Mouse (Mus musculus) liver, embryonic 14.5 days (tissue): ENCODE results near the gene Olfr541. TPM values are rescaled to one million over a fixed set of nuclear protein-coding genes. Genes with fewer than 3 reads are reported as not detected.
"Not testable (repeated sequence)": the region's sequence is repeated elsewhere in the genome, so short reads cannot be mapped to it uniquely, and the experiment has no call there.

Experiments
- ATAC-seq: fragments of 200-750 bp; cut with Nextera tagmentation; 2 replicates; pipeline ENCODE4 v1.8.0; 2017; ENCODE audit warnings: moderate number of reproducible peaks, mild to moderate bottlenecking, moderate library complexity; ENCODE audit not compliant: insufficient read depth
- DNase-seq, 3 experiments: peaks; one replicate each; pipeline ENCODE4 v3.0.0-alpha.2; 2012 to 2013; ENCODE audit warnings: low read depth in 3 of 3, low spot score in 3 of 3
- H3K27ac ChIP-seq: fragments of 300-500 bp; sonication (generic); 2 replicates; pipeline ENCODE4 v1.5.1; 2014; ENCODE audit warnings: moderate library complexity, mild to moderate bottlenecking, control low read depth, inconsistent platforms
- H3K27me3 ChIP-seq: fragments of 300-500 bp; sonication (generic); 2 replicates; pipeline ENCODE4 v1.6.1; 2014; ENCODE audit warnings: mild to moderate bottlenecking, low read length, moderate library complexity; ENCODE audit not compliant: control insufficient read depth, insufficient read depth
- H3K36me3 ChIP-seq: fragments of 300-500 bp; sonication (generic); replicated peaks from 2 replicates; pipeline ENCODE4 v1.6.1; 2014; ENCODE audit warnings: low read depth; ENCODE audit not compliant: control insufficient read depth, insufficient read depth
- H3K4me1 ChIP-seq, 2 experiments: fragments of 200-500 bp in 1 of 2; fragments of 300-500 bp in 1 of 2; sonication (generic) in 1 of 2; replicated peaks; 2 replicates each; pipeline ENCODE4 v1.6.1; 2012 to 2014; ENCODE audit warnings: antibody characterized with exemption in 1 of 2, inconsistent platforms in 1 of 2, low read length in 1 of 2; ENCODE audit not compliant: control insufficient read depth in 2 of 2, insufficient read depth in 2 of 2
- H3K4me2 ChIP-seq: fragments of 300-500 bp; sonication (generic); 2 replicates; pipeline ENCODE4 v1.6.1; 2014; ENCODE audit warnings: low read depth, mild to moderate bottlenecking, control low read depth, moderate library complexity
- H3K4me3 ChIP-seq, 2 experiments: fragments of 200-500 bp in 1 of 2; fragments of 300-500 bp in 1 of 2; sonication (generic) in 1 of 2; 2 replicates each; pipeline ENCODE4 v1.5.1; 2012 to 2014; ENCODE audit warnings: low read depth in 2 of 2, low read length in 2 of 2, mild to moderate bottlenecking in 2 of 2, control low read depth in 1 of 2, inconsistent platforms in 1 of 2, moderate library complexity in 1 of 2; ENCODE audit not compliant: insufficient read depth in 1 of 2
- H3K9ac ChIP-seq: fragments of 300-500 bp; sonication (generic); replicated peaks from 2 replicates; pipeline ENCODE4 v1.6.1; 2014; ENCODE audit warnings: mild to moderate bottlenecking, control low read depth, moderate library complexity
- H3K9me3 ChIP-seq: fragments of 300-500 bp; sonication (generic); 2 replicates; pipeline ENCODE4 v1.6.1; 2016; ENCODE audit warnings: low read length, mixed read lengths; ENCODE audit not compliant: control insufficient read depth
- CTCF ChIP-seq: IDR thresholded peaks from 2 replicates; pipeline ENCODE4 v1.5.1; 2016; ENCODE audit warnings: antibody characterized with exemption, low read depth, control low read depth
- EP300 ChIP-seq: IDR thresholded peaks from 2 replicates; pipeline ENCODE4 v1.6.1; 2016; ENCODE audit warnings: antibody characterized with exemption, low read depth
- WGBS: fragments of 180-500 bp; shearing (Covaris S2); extraction: QIAGEN DNeasy Blood & Tissue Kit; methylation state at CpG from one replicate; pipeline ENCODE4 v1.1.7; 2014; ENCODE audit not compliant: insufficient replicate concordance; 5-methylcytosine and 5-hydroxymethylcytosine counted together
- polyA plus RNA-seq, 2 experiments: library from polyadenylated mRNA; depleted of rRNA in 1 of 2; stranded (reverse) in 1 of 2; unstranded in 1 of 2; fragments of >200 nt; fragmentation: Nextera tagmentation in 1 of 2; extraction: Ambion mirVana in 1 of 2; gene quantifications; 2 replicates each; pipeline versions ENCODE4 v1.2.1 to v1.2.3; 2012 to 2014

Olfr541 gene
- not detected in 2 replicates for polyA plus RNA-seq (2012; rRNA removed)
- not detected in 2 replicates for polyA plus RNA-seq (2014; fragmentation: Nextera tagmentation; extraction: Ambion mirVana)

DNA sequence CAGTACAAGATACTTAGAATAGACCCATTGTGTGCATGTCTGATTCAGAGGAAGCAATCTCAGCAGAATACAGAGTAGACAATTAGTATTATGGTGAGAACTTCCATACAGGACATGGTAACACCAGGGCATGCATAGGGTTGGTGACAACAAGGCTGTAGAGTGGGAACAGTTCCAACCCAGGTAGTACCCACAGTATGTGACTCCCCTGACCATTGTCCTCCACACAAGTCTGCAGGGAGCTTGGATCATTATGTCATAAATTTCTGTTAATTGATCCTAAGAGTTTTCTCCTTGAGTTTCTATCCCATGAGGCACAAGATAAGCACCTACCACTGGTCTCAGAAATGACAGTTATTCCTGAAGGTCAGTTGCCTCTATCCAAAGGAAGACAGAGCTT is at the start of gene Olfr541:
Gene Olfr541 (plus strand): TSS at position 301 of the 400 bp plus-strand sequence.
- DNase-seq, result no peak
- no peaks in the 10 kb centered on the region for H3K9me3 ChIP-seq
- no peak for ATAC-seq
- TF ChIP-seq CTCF (no peak), EP300 (no peak)
- no peaks in the 10 kb centered on the region for H3K4me1 ChIP-seq
- no peak within 1 kb of the TSS for H3K9ac ChIP-seq
- no peak within 1 kb of the TSS for H3K27ac ChIP-seq
- no peaks in the 10 kb centered on the region for H3K27me3 ChIP-seq
- no peak within 1 kb of the TSS for H3K4me3 ChIP-seq
- no peaks in the 10 kb centered on the region for H3K36me3 ChIP-seq
- H3K4me2 ChIP-seq, result no peak within 1 kb of the TSS

- Histone ChIP-seq H3K4me2 (no peak within 1 kb of the TSS), H3K36me3 (no peaks in the 10 kb centered on the region), H3K4me3 (no peak within 1 kb of the TSS), H3K27me3 (no peaks in the 10 kb centered on the region), H3K4me1 (no peaks in the 10 kb centered on the region), H3K9me3 (no peaks in the 10 kb centered on the region), H3K9ac (no peak within 1 kb of the TSS), H3K27ac (no peak within 1 kb of the TSS)
- TF ChIP-seq EP300, result no peak
- TF ChIP-seq CTCF, result no peak
- WGBS, result 54% methylated on average over 4 of the region's 4 CpGs
- DNase-seq (no peak), ATAC-seq (no peak)
Observed at GRCm38 (mm10) chr7:140659630-140660029, 37.4 kb upstream of the Olfr541 start, which contains the start of gene Olfr539. Gene Olfr539 (plus strand): TSS chr7:140659930.

- H3K4me1 ChIP-seq, H3K27me3 ChIP-seq, ATAC-seq, H3K4me2 ChIP-seq, DNase-seq, H3K27ac ChIP-seq, H3K36me3 ChIP-seq, H3K9me3 ChIP-seq, H3K9ac ChIP-seq, H3K4me3 ChIP-seq: not testable (repeated sequence)
- WGBS, result 39% methylated on average over 3 of the region's 3 CpGs
Observed at GRCm38 (mm10) chr7:140670693-140671092, 26.4 kb upstream of the Olfr541 start.

GRCm38 (mm10) chr7:140675863-140676262 is 21.2 kb upstream of the Olfr541 start:
- Histone ChIP-seq H3K4me2 (no peak overlapping the region), H3K9ac (no peak overlapping the region), H3K9me3 (no peaks in the 10 kb centered on the region), H3K27ac (no peak overlapping the region), H3K4me3 (no peak overlapping the region), H3K36me3 (no peaks in the 10 kb centered on the region), H3K4me1 (no peaks in the 10 kb centered on the region), H3K27me3 (no peaks in the 10 kb centered on the region)
- 3% methylated on average over 4 of the region's 6 CpGs for WGBS
- DNase-seq, result no peak
- no peak for ATAC-seq
- no peak for TF ChIP-seq EP300
- no peak for TF ChIP-seq CTCF

GRCm38 (mm10) chr7:140679591-140679990 is 17.5 kb upstream of the Olfr541 start:
- not testable (repeated sequence) for ATAC-seq, DNase-seq, H3K27me3 ChIP-seq, H3K4me3 ChIP-seq, H3K9ac ChIP-seq, H3K9me3 ChIP-seq, H3K27ac ChIP-seq, H3K4me1 ChIP-seq, H3K36me3 ChIP-seq, H3K4me2 ChIP-seq
- 49% methylated on average over 4 of the region's 4 CpGs for WGBS

GRCm38 (mm10) chr7:140681651-140682050 is 15.4 kb upstream of the Olfr541 start, which contains the start of gene Olfr45:
Gene Olfr45 (plus strand): TSS chr7:140681951.
- ATAC-seq (no peak), DNase-seq (no peak)
- H3K27me3 ChIP-seq, result no peaks in the 10 kb centered on the region
- no peak within 1 kb of the TSS for H3K4me2 ChIP-seq
- no peaks in the 10 kb centered on the region for H3K36me3 ChIP-seq
- no peaks in the 10 kb centered on the region for H3K9me3 ChIP-seq
- no peak within 1 kb of the TSS for H3K9ac ChIP-seq
- H3K4me1 ChIP-seq, result no peaks in the 10 kb centered on the region
- no peak within 1 kb of the TSS for H3K4me3 ChIP-seq
- H3K27ac ChIP-seq, result no peak within 1 kb of the TSS
- 71% methylated on average over 1 of the region's 1 CpGs for WGBS
- TF ChIP-seq CTCF (no peak), EP300 (no peak)
